Mouse (Mus musculus) bone marrow, adult 2 months (tissue): ENCODE data around the gene Chst11. TPM values are rescaled to one million over a fixed set of nuclear protein-coding genes. Genes with fewer than 3 reads are reported as not detected.

Source experiments
- H3K27ac ChIP-seq: fragments of 200-500 bp; 2 replicates; pipeline ENCODE4 v1.5.1; 2012; ENCODE audit warnings: low read depth, mild to moderate bottlenecking, control low read depth, inconsistent platforms, low read length; ENCODE audit not compliant: control insufficient read depth, poor library complexity, insufficient read depth
- H3K4me1 ChIP-seq: fragments of 200-500 bp; 2 replicates; pipeline ENCODE4 v1.6.1; 2011; ENCODE audit warnings: low read length; ENCODE audit not compliant: control insufficient read depth, insufficient read depth
- H3K4me3 ChIP-seq: fragments of 200-500 bp; replicated peaks from 2 replicates; pipeline ENCODE3; 2011; ENCODE audit warnings: mild to moderate bottlenecking, low read depth, low read length, control low read depth; ENCODE audit not compliant: control insufficient read depth
- CTCF ChIP-seq: fragments of 200-500 bp; IDR thresholded peaks from 2 replicates; pipeline ENCODE4 v1.5.1; 2011; ENCODE audit warnings: low read length, control low read depth; ENCODE audit not compliant: control insufficient read depth, insufficient read depth
- POLR2A ChIP-seq: fragments of 200-500 bp; IDR thresholded peaks from 2 replicates; pipeline ENCODE4 v1.6.1; 2011; ENCODE audit warnings: low read depth, mild to moderate bottlenecking, control low read depth, low read length, borderline replicate concordance; ENCODE audit not compliant: control insufficient read depth
- WGBS: fragments of 180-500 bp; shearing (Covaris S2); methylation state at CpG from one replicate; pipeline ENCODE4 v1.1.7; 2018; 5-methylcytosine and 5-hydroxymethylcytosine counted together
- polyA plus RNA-seq: library from polyadenylated mRNA; stranded (reverse); fragments of >200 nt; gene quantifications from 2 replicates; pipeline ENCODE4 v1.2.4, GENCODE M21; 2011; ENCODE audit warnings: low replicate concordance; ENCODE audit not compliant: missing spikeins, insufficient read depth, insufficient read length

The Chst11 gene
- polyA plus RNA-seq, 1 experiment = 6.4 TPM

- peaks cover 10% of the 10 kb centered on the region for H3K4me1 ChIP-seq
- no peak overlapping the region for H3K4me3 ChIP-seq
Observed at GRCm38 (mm10) chr10:83016779-83017178, 31.5 kb downstream of the Chst11 start.

GRCm38 (mm10) chr10:83017760-83018498, 32.6 kb downstream of the Chst11 start:
- Histone ChIP-seq H3K4me1 (peaks cover 10% of the 10 kb centered on the region), H3K27ac (peak overlapping the region; percentile 81), H3K4me3 (peak overlapping the region; percentile 51)
- TF ChIP-seq CTCF (no peak), POLR2A (0 out of 2 replicates have a peak, but pooled peaks have one; percentile 19)
- 70% methylated on average over 21 of the region's 21 CpGs for WGBS

More at GRCm38 (mm10) chr10:83016779-83017178, 31.5 kb downstream of the Chst11 start:
- WGBS = 51% methylated on average over 13 of the region's 13 CpGs
- no peak for TF ChIP-seq CTCF
- no peak for TF ChIP-seq POLR2A
- H3K27ac ChIP-seq = peak overlapping the region; percentile 52

DNA sequence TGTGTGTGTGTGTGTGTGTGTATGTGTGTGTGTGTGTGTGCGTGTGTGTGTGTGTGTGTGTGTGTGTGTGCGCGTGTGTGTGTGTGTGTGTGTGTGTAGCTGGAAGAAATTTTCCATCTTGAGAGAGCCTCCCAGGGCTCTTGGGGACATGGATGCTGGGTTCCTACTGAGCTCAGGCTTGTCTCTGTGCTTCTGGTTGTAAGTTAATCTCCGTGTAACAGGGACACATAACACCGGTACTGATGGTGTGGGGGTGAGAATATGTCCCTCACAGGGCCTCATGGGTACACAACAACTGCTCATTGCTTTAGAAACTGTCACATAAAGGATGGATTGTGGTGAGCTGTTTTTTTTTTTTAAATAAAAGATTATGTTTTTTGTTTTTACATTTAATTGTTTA, 33.2 kb downstream of the Chst11 start:
- TF ChIP-seq CTCF (no peak), POLR2A (no peak)
- H3K4me1 ChIP-seq = peaks cover 10% of the 10 kb centered on the region
- WGBS = 58% methylated on average over 5 of the region's 5 CpGs
- H3K27ac ChIP-seq = peak overlapping the region; percentile 81
- peak overlapping the region; percentile 51 for H3K4me3 ChIP-seq

DNA sequence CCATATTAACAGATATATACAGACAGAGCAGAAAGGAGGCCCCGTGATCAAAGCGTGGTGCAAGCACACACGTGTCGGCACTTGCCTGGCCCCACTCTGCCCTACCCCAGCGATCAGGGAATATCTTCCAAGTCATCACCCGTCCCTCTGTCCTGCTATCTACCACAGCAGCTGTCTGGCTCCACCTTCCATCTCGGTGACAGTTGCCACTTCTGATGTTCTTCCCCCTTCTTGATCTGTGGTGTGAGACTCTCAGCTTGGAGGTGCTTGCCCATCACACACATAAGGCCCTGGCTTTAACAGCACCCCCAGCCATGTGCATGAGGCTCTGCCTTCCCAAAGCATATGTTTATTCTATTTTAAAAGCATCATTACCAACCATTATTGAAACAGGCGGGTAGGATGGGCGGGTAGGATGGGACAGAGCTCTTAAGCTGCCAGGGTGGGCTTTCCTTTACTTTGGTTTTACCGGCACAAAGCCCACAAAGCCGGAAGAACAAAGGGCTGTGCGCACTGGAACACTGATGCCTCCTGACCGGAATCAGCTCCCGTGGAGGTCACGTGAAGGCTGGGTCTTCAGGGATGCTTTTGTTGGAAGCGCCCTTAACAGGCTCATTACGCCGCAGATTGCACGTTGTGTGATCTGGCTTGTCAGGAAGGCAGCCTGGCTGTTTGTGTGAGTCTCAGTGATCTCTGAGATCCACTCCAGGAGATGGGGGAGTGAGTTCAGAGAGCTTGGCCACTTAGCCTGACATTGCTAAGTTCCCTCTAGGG, 34.4 kb downstream of the Chst11 start:
- Histone ChIP-seq H3K4me1 (peaks cover 4% of the 10 kb centered on the region), H3K27ac (peak overlapping the region; percentile 61), H3K4me3 (no peak overlapping the region)
- WGBS = 59% methylated on average over 19 of the region's 19 CpGs
- TF ChIP-seq CTCF (no peak), POLR2A (0 out of 2 replicates have a peak, but pooled peaks have one; percentile 35)

GRCm38 (mm10) chr10:83022616-83023015, 37.3 kb downstream of the Chst11 start:
- peaks cover 2% of the 10 kb centered on the region; the same call in 1 of the 2 replicates for H3K4me1 ChIP-seq
- no peak for TF ChIP-seq POLR2A
- no peak for TF ChIP-seq CTCF

DNA sequence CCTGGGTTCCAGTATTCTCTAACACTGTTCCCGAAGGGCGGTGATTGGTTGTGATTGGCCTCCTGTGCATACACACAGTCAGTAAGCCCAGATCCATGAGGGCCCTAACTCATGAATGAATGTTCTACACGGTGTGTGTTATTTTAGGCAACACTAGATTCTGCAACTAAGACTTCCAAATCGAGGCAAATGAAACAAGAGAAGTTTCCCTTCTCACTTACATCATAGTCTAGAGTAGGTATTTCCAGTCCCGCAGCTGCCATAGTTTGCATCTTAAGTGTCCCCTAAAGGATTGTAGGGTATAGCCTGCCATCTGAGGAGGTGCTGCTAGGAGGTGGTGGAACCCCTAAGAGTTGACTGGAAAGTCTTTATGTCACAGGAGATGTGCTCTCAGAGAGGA, 40.9 kb downstream of the Chst11 start:
- no peak overlapping the region for H3K27ac ChIP-seq

More at GRCm38 (mm10) chr10:83022616-83023015, 37.3 kb downstream of the Chst11 start:
- Histone ChIP-seq H3K4me3 (no peak overlapping the region), H3K27ac (no peak overlapping the region)
- WGBS = 92% methylated on average over 1 of the region's 1 CpGs

DNA sequence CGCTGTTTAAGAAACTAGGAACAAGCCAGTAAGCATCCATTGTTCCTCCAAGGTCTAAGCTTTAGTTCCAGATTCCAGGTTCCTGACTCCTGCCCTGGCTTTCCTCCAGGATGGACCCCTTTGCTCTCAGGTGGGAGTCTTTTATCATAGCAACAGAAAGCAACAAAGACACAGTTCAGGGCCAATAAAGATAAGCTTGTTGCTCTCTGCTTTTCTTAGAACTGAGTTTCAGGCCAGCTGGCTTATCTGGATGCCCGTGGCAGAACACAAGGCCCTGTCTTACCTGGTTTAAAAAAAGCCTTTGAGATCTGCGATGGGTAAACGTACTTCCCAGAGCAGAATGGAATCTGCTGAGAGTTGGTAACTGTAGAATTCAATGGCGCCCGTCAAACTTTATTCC, 42.4 kb downstream of the Chst11 start:
- no peak for TF ChIP-seq POLR2A
- no peak for TF ChIP-seq CTCF
- Histone ChIP-seq H3K27ac (no peak overlapping the region), H3K4me1 (no peaks in the 10 kb centered on the region; the same call in none of the 2 replicates), H3K4me3 (no peak overlapping the region)
- 78% methylated on average over 6 of the region's 6 CpGs for WGBS

More for the DNA sequence above, 40.9 kb downstream of the Chst11 start:
- WGBS = 74% methylated on average over 5 of the region's 5 CpGs
- Histone ChIP-seq H3K4me1 (no peaks in the 10 kb centered on the region; the same call in 1 of the 2 replicates), H3K4me3 (no peak overlapping the region)
- TF ChIP-seq POLR2A (no peak), CTCF (no peak)

GRCm38 (mm10) chr10:83030103-83030661, 44.9 kb downstream of the Chst11 start:
- H3K4me1 ChIP-seq = no peaks in the 10 kb centered on the region; the same call in none of the 2 replicates
- TF ChIP-seq CTCF = no peak
- TF ChIP-seq POLR2A = no peak
- no peak overlapping the region for H3K27ac ChIP-seq
- no peak overlapping the region for H3K4me3 ChIP-seq
- WGBS = 61% methylated on average over 5 of the region's 5 CpGs
